Mouse (Mus musculus) forebrain, embryonic 16.5 days (tissue): ENCODE results near the gene Rps8. TPM values are rescaled to one million over a fixed set of nuclear protein-coding genes. Genes with fewer than 3 reads are reported as not detected.
A peak's percentile ranks its signal among the peaks of the same experiment; 100 is the strongest.

Source experiments
- ATAC-seq: fragments of 200-750 bp; cut with Nextera tagmentation; 2 replicates; pipeline ENCODE4 v1.8.0; 2017; ENCODE audit warnings: mild to moderate bottlenecking, moderate library complexity
- H3K27ac ChIP-seq: fragments of 300-500 bp; sonication (generic); 2 replicates; pipeline ENCODE4 v1.5.1; 2014; ENCODE audit warnings: low read length, control low read depth
- H3K27me3 ChIP-seq: fragments of 300-500 bp; sonication (generic); replicated peaks from 2 replicates; pipeline ENCODE4 v1.6.1; 2014; ENCODE audit warnings: low read length; ENCODE audit not compliant: control insufficient read depth, insufficient read depth
- H3K36me3 ChIP-seq: fragments of 300-500 bp; sonication (generic); 2 replicates; pipeline ENCODE4 v1.6.1; 2014; ENCODE audit not compliant: control insufficient read depth, insufficient read depth
- H3K4me1 ChIP-seq: fragments of 300-500 bp; sonication (generic); replicated peaks from 2 replicates; pipeline ENCODE4 v1.6.1; 2014; ENCODE audit warnings: low read length; ENCODE audit not compliant: control insufficient read depth, insufficient read depth
- H3K4me2 ChIP-seq: fragments of 300-500 bp; sonication (generic); 2 replicates; pipeline ENCODE4 v1.6.1; 2014; ENCODE audit warnings: mild to moderate bottlenecking, low read length, control low read depth
- H3K4me3 ChIP-seq: fragments of 300-500 bp; sonication (generic); replicated peaks from 2 replicates; pipeline ENCODE4 v1.5.1; 2014; ENCODE audit warnings: mild to moderate bottlenecking, low read length, control low read depth
- H3K9ac ChIP-seq: fragments of 300-500 bp; sonication (generic); replicated peaks from 2 replicates; pipeline ENCODE4 v1.6.1; 2014; ENCODE audit warnings: low read depth, low read length, control low read depth
- H3K9me3 ChIP-seq: fragments of 300-500 bp; sonication (generic); 2 replicates; pipeline ENCODE4 v1.6.1; 2016; ENCODE audit warnings: low read length; ENCODE audit not compliant: control insufficient read depth
- WGBS: fragments of 180-500 bp; shearing (Covaris S2); extraction: QIAGEN DNeasy Blood & Tissue Kit; methylation state at CpG from one replicate; pipeline ENCODE4 v1.1.7; 2014; 5-methylcytosine and 5-hydroxymethylcytosine counted together
- polyA plus RNA-seq: library from polyadenylated mRNA; unstranded; fragments of >200 nt; fragmentation: Nextera tagmentation; extraction: Ambion mirVana; gene quantifications from 2 replicates; pipeline ENCODE4 v1.2.1, GENCODE M21; 2015

The Rps8 gene
- polyA plus RNA-seq, 1 experiment from 2014 or later, result 418 TPM

DNA sequence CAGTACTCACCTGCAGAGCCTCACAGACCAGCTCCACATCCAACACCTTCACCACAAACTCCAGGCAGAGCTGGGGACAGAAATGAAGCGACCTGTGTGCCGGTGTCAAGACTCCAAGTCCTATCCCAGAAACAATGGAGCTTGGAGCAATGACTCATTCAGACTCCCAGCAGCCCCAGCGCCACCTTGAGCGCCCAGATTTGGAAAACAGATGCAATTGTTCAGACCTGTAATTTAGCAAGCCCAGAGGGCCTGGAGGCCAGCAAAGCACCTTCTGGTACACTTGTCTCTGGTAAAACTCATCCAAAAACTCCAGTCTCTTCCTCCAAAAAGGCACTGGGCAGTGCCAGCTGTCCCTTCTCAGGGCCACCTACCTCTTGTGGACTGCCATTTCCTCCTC is 33.8 kb downstream of the Rps8 start:
- peaks cover 20% of the 10 kb centered on the region for H3K4me1 ChIP-seq
- no peaks in the 10 kb centered on the region for H3K36me3 ChIP-seq
- no peak overlapping the region for H3K4me3 ChIP-seq
- H3K9me3 ChIP-seq, result no peaks in the 10 kb centered on the region
- no peak overlapping the region for H3K4me2 ChIP-seq
- H3K27me3 ChIP-seq, result no peaks in the 10 kb centered on the region
- H3K9ac ChIP-seq, result no peak overlapping the region
- H3K27ac ChIP-seq, result no peak overlapping the region
- ATAC-seq, result no peak
- WGBS, result 83% methylated on average over 4 of the region's 4 CpGs

DNA sequence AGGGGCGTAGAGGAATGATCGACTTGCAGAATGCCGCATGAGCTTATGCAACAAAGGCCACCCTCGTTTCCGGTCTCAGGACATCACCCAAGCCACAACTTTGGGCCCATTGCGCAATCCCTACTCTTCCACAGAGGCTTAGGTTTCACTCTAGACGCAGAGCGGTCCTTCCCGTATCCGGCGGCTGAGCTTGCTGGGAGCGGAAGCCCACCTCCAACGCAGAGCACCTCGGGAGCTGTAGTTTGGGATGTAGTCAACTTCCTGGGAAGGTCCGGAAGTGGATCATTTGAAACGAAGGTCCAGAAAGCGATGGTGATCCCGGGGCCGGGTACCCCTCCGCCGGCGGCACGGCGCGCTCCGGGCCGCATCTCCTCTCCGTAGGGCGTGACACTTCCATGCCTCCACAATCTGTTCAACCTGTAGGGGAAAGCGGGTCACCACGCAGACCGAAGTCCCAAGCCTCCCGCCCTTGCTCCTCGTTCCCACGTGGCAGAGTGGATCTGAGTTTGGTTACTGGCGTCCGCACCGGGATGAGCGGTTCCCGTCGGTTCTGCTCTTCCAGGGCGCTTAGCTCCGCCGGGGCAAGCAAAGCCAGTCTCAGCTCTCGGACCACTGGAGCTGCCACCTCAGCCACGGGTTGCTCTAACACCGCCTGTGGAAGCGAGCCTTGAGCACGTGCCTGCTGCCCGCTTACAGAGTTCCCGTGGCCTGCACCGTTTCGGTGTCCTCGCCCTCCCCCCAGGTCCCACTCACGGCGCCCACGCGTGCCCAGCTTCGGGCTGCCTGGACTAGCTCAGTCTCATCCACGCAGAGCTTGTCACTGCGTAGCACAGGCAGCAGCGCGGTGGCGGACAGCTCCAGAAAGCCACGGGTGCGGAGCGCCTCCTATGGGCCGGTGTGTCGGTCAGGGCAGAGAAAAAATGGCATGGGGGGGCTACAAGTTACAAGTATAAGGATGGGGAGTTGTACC is 35.3 kb downstream of the Rps8 start:
- Histone ChIP-seq H3K9ac (peak overlapping the region; percentile 80), H3K4me1 (peaks cover 14% of the 10 kb centered on the region), H3K4me3 (peak overlapping the region; percentile 75), H3K27ac (peak overlapping the region; percentile 93), H3K27me3 (no peaks in the 10 kb centered on the region), H3K36me3 (no peaks in the 10 kb centered on the region), H3K9me3 (no peaks in the 10 kb centered on the region), H3K4me2 (peak overlapping the region; percentile 92)
- ATAC-seq, result peak; percentile 97
- under 1% methylated on average over 69 of the region's 69 CpGs for WGBS

DNA sequence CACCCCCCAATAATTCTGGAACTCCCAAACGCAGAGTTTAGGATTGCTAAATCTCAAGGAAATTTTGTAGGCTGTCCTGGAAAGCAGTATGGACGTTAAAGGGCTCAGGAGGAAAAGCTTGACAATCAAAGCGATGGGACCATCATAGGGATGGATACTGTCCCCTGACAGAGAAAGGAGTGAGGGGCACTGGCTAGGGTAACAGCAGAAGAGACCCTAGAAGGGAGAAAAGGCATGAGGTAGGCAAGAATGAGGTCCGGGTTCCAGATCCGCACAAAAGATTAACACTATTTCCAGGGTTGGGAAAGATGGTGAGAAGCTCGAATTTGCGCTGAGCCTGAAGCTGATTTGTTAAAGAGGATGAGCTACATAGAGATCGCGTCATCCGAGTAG is 36.0 kb downstream of the Rps8 start:
- ATAC-seq, result peak; percentile 9; the same call in 1 of the 2 replicates
- Histone ChIP-seq H3K27ac (peak overlapping the region; percentile 93), H3K4me1 (peaks cover 8% of the 10 kb centered on the region), H3K4me2 (peak overlapping the region; percentile 92), H3K4me3 (peak overlapping the region; percentile 75), H3K27me3 (no peaks in the 10 kb centered on the region), H3K9ac (peak overlapping the region; percentile 80), H3K36me3 (no peaks in the 10 kb centered on the region), H3K9me3 (no peaks in the 10 kb centered on the region)
- WGBS, result 2% methylated on average over 10 of the region's 10 CpGs

DNA sequence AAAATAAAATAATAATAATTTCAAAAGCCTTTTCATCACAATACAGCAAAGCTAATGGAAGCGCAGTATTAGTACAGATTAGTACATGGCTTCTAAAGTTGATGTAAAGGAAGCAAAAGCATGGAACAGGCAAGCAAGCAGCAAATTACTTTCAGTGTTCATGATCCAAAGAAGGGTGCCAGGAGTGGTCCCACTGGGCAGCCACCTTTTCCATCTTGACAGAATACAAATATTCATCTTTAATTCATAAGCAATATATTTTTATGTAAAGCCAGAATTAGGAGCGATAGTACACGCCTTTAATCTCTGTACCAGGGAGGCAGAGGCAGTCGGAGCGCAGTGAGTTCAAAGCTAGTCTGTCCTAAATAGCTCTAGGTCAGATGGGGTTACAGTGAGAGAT is 36.4 kb downstream of the Rps8 start:
- Histone ChIP-seq H3K27me3 (no peaks in the 10 kb centered on the region), H3K27ac (peak overlapping the region; percentile 93), H3K9ac (peak overlapping the region; percentile 80), H3K9me3 (no peaks in the 10 kb centered on the region), H3K4me2 (peak overlapping the region; percentile 92), H3K36me3 (no peaks in the 10 kb centered on the region), H3K4me1 (peaks cover 6% of the 10 kb centered on the region), H3K4me3 (peak overlapping the region; percentile 75)
- ATAC-seq, result no peak
- WGBS, result 78% methylated on average over 5 of the region's 5 CpGs

DNA sequence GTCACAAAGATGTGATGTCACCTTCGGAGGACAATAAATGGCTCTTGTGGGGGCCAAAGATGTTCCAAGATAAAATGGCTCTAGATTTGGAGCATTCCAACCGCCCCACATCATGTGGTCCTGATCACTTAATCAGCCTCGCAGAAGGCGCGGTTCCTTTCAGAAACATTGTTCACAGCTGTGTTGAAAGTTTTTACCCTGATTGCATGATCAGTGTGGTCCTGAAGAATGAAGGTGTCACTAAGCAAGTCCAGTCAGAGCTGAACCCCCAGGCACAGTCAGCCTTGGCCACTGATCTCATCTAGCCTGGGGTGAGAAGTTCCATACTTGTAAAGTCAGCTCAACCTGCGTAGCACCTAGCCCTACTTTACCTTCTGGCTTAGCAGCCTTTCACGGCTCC is 38.1 kb downstream of the Rps8 start:
- H3K27ac ChIP-seq, result no peak overlapping the region

DNA sequence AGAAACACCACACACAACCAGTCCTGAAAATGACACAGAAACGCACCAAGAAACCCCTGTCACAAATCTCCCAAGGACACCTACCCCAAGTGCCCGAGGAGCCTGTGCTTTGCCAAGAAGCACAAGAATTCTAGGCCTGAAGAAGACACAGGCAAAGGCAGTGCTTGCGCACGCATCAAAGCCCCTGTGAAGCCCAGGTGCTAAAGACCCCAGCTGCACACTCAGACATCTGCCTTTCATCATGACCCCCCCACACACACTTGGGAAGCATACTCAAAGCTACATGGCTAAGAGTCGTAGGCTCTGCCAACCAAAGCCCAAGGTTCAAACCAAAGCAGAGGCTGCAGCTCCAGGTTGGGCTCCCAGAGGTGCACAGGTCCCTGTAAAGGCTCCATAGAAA is 40.5 kb downstream of the Rps8 start:
- H3K4me3 ChIP-seq, result no peak overlapping the region
- no peaks in the 10 kb centered on the region for H3K36me3 ChIP-seq
- H3K9ac ChIP-seq, result no peak overlapping the region
- H3K4me2 ChIP-seq, result no peak overlapping the region
- no peak for ATAC-seq
- H3K9me3 ChIP-seq, result no peaks in the 10 kb centered on the region
- H3K4me1 ChIP-seq, result peaks cover 6% of the 10 kb centered on the region
- no peak overlapping the region for H3K27ac ChIP-seq
- H3K27me3 ChIP-seq, result no peaks in the 10 kb centered on the region
- WGBS, result 92% methylated on average over 5 of the region's 5 CpGs

More for the DNA sequence above, 38.1 kb downstream of the Rps8 start:
- Histone ChIP-seq H3K4me1 (peaks cover 6% of the 10 kb centered on the region), H3K36me3 (no peaks in the 10 kb centered on the region), H3K4me3 (no peak overlapping the region), H3K27me3 (no peaks in the 10 kb centered on the region), H3K9ac (no peak overlapping the region), H3K9me3 (no peaks in the 10 kb centered on the region), H3K4me2 (no peak overlapping the region)
- ATAC-seq, result no peak
- WGBS, result 95% methylated on average over 7 of the region's 7 CpGs

DNA sequence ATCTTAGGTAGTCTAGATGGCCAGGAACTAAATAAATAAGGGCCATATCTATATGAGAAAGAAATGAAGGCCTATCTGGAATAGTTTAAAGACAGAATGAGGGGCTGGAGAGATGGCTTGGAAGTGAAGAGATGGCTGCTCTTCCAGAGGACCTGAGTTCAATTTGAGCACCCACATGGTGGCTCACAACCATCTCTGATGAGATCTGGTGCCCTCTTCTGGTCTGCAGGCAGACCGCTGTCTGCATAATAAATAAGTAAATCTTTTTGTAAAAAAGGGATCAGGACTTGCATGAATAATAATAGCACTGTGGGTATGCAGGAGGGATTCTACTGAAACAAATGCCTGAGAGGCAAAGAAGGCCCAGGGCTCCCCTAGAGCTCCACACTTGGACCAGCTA is 42.8 kb downstream of the Rps8 start:
- no peak overlapping the region for H3K4me3 ChIP-seq
- H3K9ac ChIP-seq, result no peak overlapping the region
- no peaks in the 10 kb centered on the region for H3K36me3 ChIP-seq
- H3K27ac ChIP-seq, result no peak overlapping the region
- no peaks in the 10 kb centered on the region for H3K4me1 ChIP-seq
- 83% methylated on average over 1 of the region's 1 CpGs for WGBS
- H3K4me2 ChIP-seq, result no peak overlapping the region
- no peak for ATAC-seq
- no peaks in the 10 kb centered on the region for H3K9me3 ChIP-seq
- H3K27me3 ChIP-seq, result no peaks in the 10 kb centered on the region

DNA sequence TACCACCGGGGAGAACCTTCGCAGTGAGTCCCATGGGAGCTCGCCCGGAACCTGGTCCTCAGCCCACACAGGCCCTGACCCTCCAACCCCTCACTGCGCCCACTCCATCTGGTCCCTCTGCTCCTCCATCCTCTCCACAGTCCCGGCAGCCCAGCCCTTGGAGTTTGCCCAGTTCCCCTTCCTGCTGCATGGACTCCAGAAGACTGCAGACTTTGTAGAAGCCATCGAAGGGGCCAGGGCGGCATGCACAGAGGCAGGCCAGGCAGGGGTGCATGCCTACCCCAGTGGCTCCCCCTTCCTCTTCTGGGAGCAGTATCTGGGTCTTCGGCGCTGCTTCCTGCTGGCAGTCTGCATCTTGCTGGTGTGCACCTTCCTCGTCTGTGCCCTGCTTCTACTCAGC is 45.1 kb downstream of the Rps8 start:
- Histone ChIP-seq H3K36me3 (no peaks in the 10 kb centered on the region), H3K9ac (no peak overlapping the region), H3K27me3 (no peaks in the 10 kb centered on the region), H3K27ac (no peak overlapping the region), H3K4me2 (no peak overlapping the region), H3K9me3 (no peaks in the 10 kb centered on the region), H3K4me3 (no peak overlapping the region), H3K4me1 (no peaks in the 10 kb centered on the region)
- ATAC-seq, result no peak
- 88% methylated on average over 11 of the region's 11 CpGs for WGBS

DNA sequence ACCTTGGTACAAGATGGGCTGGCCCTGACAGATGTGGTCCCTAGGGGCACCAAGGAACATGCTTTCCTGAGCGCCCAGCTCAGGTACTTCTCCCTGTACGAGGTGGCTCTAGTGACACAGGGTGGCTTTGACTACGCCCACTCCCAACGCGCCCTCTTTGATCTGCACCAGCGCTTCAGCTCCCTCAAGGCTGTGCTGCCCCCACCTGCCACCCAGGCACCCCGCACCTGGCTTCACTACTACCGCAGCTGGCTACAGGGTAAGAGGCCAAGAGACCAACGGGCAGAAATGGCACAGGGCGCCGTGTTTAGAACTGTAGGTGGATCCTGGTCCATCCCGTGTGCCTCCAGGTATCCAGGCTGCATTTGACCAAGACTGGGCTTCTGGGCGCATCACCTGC is 45.8 kb downstream of the Rps8 start:
- no peaks in the 10 kb centered on the region for H3K27me3 ChIP-seq
- H3K27ac ChIP-seq, result no peak overlapping the region
- no peak overlapping the region for H3K4me3 ChIP-seq
- peaks cover 5% of the 10 kb centered on the region for H3K4me1 ChIP-seq
- WGBS, result 90% methylated on average over 12 of the region's 13 CpGs
- H3K9me3 ChIP-seq, result no peaks in the 10 kb centered on the region
- ATAC-seq, result no peak
- no peak overlapping the region for H3K4me2 ChIP-seq
- no peak overlapping the region for H3K9ac ChIP-seq
- H3K36me3 ChIP-seq, result no peaks in the 10 kb centered on the region
